Mouse (Mus musculus): Measurements from ENCODE around the gene Gcm2.

DNA sequence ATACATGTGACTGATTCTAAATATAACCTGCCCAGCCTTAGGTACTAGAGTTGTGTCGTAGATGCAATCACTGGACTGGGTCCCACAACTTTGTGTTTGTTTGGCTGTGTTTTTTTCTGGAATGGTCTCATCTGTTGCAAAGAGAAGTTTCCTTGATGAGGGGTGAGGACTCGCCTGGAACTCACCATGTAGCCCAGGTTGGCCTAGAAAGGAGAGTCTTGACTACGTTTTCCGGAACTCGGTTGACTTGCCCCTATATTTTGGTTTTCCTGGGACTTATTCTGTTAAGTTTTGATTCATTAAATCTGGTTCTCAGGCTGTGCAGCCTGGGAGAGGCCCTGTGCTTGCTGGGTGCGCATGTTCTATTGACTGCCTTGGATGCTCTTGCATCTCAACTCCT, 30.1 kb downstream of the Gcm2 start:
- TF ChIP-seq CTCF (IDR thresholded peaks at IDR 0.05; ENCODE audit: low read depth) (no peak), EP300 (IDR thresholded peaks at IDR 0.05; ENCODE audit: low read depth) (no peak)

Measured in heart, postnatal 0 days (tissue).